Mouse (Mus musculus): ENCODE measurements around the gene Cdk14.

DNA sequence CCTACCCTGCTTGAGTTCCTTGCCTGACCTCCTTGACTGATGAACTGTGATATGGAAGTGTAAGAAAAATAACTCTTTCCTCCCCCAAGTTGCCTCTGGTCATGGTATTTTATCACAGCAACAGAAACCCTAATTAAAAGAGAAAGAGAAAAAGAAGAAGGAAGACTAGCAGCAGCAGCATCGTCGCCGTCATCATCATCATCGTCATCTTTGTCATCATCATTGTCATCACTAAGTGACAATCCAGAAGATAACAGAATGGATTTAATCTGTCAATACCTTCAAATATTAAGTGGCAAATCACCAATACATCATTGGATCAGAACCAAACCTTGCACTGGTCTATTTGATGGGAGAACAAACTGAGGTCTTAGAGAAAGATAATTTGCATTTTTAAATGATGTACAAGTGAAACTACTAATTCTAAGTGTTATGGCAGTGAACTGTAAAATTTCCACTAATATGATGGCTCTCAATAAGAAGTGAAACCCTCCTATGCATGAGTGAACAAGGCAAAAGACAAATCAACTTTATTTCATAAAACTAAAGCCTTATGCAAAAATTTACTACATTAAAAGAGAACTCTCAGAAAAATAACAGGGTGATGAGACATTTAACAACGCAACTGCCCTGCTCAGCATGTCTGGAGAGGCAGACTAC, 225.4 kb downstream of the Cdk14 start:
- no peak for TF ChIP-seq CTCF (IDR thresholded peaks at IDR 0.05; ENCODE audit: low read depth)
- TF ChIP-seq EP300 (IDR thresholded peaks at IDR 0.05; ENCODE audit: low read depth), result no peak
